Mouse (Mus musculus) mouse trophoblast stem cell (cell line): ENCODE measurements around the gene Minos1.

Experiments
- in situ Hi-C, 2 experiments: fragments of 300-500 bp; cut with MseI, MboI; formaldehyde crosslinking; loops; 2 replicates in 1 of 2; 3 replicates in 1 of 2; pipeline ENCODE4 v1.15.1; 2025

The Minos1 gene

GRCm38 (mm10) chr4:139068287-139068686, 62.6 kb downstream of the Minos1 start:
- in situ Hi-C loops: loop anchor here in 1 of 2 experiments (5.0 kb wide), 1 partner anchor 146 kb away; no protein-coding TSS in a partner anchor

- in situ Hi-C loops: loop anchor here in 1 of 2 experiments (5.0 kb wide), 1 partner anchor 143 kb away; no protein-coding TSS in a partner anchor
These were observed 66.1 kb downstream of the Minos1 start for GRCm38 (mm10) chr4:139064831-139065230.

GRCm38 (mm10) chr4:139059569-139059968, 71.3 kb downstream of the Minos1 start:
- in situ Hi-C loops: no loop called here

GRCm38 (mm10) chr4:139058029-139058428, 72.9 kb downstream of the Minos1 start:
- in situ Hi-C loops: no loop called here

- in situ Hi-C loops: no loop called here
These were observed 73.6 kb downstream of the Minos1 start for GRCm38 (mm10) chr4:139057291-139057690.

GRCm38 (mm10) chr4:139055744-139056143, 75.2 kb downstream of the Minos1 start:
- in situ Hi-C loops: no loop called here

- in situ Hi-C loops: no loop called here
These were observed 75.6 kb downstream of the Minos1 start for GRCm38 (mm10) chr4:139055336-139055735.

- in situ Hi-C loops: no loop called here
These were observed 76.5 kb downstream of the Minos1 start for GRCm38 (mm10) chr4:139054300-139054923.

- in situ Hi-C loops: no loop called here
These were observed 77.5 kb downstream of the Minos1 start for GRCm38 (mm10) chr4:139053391-139053790.

GRCm38 (mm10) chr4:139052796-139053195, 78.1 kb downstream of the Minos1 start:
- in situ Hi-C loops: no loop called here
